Mouse (Mus musculus): ENCODE data around the gene Pafah1b3. TPM values are rescaled to one million over a fixed set of nuclear protein-coding genes. Genes with fewer than 3 reads are reported as not detected.

The Pafah1b3 gene
- polyA plus RNA-seq, 1 experiment, result 62.9 TPM

GRCm38 (mm10) chr7:25293191-25293739 lies 4.5 kb downstream of the Pafah1b3 start:
- H3K4me3 ChIP-seq (ENCODE audit: extremely low read depth, insufficient read depth, insufficient read length), result no peak overlapping the region
- DNase-seq (ENCODE audit: low read depth in 1 of 2, low spot score in 2 of 2), result no peak
- H3K27ac ChIP-seq (ENCODE audit: insufficient read depth, low read length), result no peak overlapping the region
- peaks cover 7% of the 10 kb centered on the region for H3K4me1 ChIP-seq (ENCODE audit: control insufficient read depth, insufficient read depth, insufficient read length)
- H3K27me3 ChIP-seq (ENCODE audit: control insufficient read depth, insufficient read depth, low read length), result no peaks in the 10 kb centered on the region
- peaks cover 45% of the 10 kb centered on the region for H3K36me3 ChIP-seq (ENCODE audit: control insufficient read depth, insufficient read depth, low read length)
- no peak for TF ChIP-seq CTCF (IDR thresholded peaks at IDR 0.05; ENCODE audit: extremely low read depth, insufficient read depth, insufficient read length, insufficient replicate concordance)
- no peak for TF ChIP-seq POLR2A (IDR thresholded peaks at IDR 0.05; ENCODE audit: low read depth, low read length)
- whole genome bisulfite sequencing, result 95% methylated on average over 10 of the region's 10 CpGs

- Histone ChIP-seq H3K4me1 (ENCODE audit: control insufficient read depth, insufficient read depth, insufficient read length) (peaks cover 7% of the 10 kb centered on the region), H3K4me3 (ENCODE audit: extremely low read depth, insufficient read depth, insufficient read length) (no peak overlapping the region), H3K27me3 (ENCODE audit: control insufficient read depth, insufficient read depth, low read length) (no peaks in the 10 kb centered on the region), H3K36me3 (ENCODE audit: control insufficient read depth, insufficient read depth, low read length) (peaks cover 57% of the 10 kb centered on the region), H3K27ac (ENCODE audit: insufficient read depth, low read length) (no peak overlapping the region)
- WGBS, result 82% methylated on average over 7 of the region's 7 CpGs
- no peak for DNase-seq (ENCODE audit: low read depth in 1 of 2, low spot score in 2 of 2)
- TF ChIP-seq CTCF (IDR thresholded peaks at IDR 0.05; ENCODE audit: extremely low read depth, insufficient read depth, insufficient read length, insufficient replicate concordance) (no peak), POLR2A (IDR thresholded peaks at IDR 0.05; ENCODE audit: low read depth, low read length) (no peak)
Observed at GRCm38 (mm10) chr7:25292107-25292506, 5.7 kb downstream of the Pafah1b3 start.

GRCm38 (mm10) chr7:25290911-25291310 lies 6.9 kb downstream of the Pafah1b3 start:
- H3K27ac ChIP-seq (ENCODE audit: insufficient read depth, low read length), result no peak overlapping the region
- H3K4me1 ChIP-seq (ENCODE audit: control insufficient read depth, insufficient read depth, insufficient read length), result peaks cover under 1% of the 10 kb centered on the region; the same call in 1 of the 2 replicates
- H3K4me3 ChIP-seq (ENCODE audit: extremely low read depth, insufficient read depth, insufficient read length), result no peak overlapping the region
- 85% methylated on average over 2 of the region's 2 CpGs for WGBS
- no peaks in the 10 kb centered on the region for H3K27me3 ChIP-seq (ENCODE audit: control insufficient read depth, insufficient read depth, low read length)
- no peak for DNase-seq (ENCODE audit: low read depth in 1 of 2, low spot score in 2 of 2)
- peaks cover 66% of the 10 kb centered on the region for H3K36me3 ChIP-seq (ENCODE audit: control insufficient read depth, insufficient read depth, low read length)
- TF ChIP-seq CTCF (IDR thresholded peaks at IDR 0.05; ENCODE audit: extremely low read depth, insufficient read depth, insufficient read length, insufficient replicate concordance) (no peak), POLR2A (IDR thresholded peaks at IDR 0.05; ENCODE audit: low read depth, low read length) (no peak)

- Histone ChIP-seq H3K36me3 (ENCODE audit: control insufficient read depth, insufficient read depth, low read length) (peaks cover 71% of the 10 kb centered on the region), H3K4me1 (ENCODE audit: control insufficient read depth, insufficient read depth, insufficient read length) (no peaks in the 10 kb centered on the region), H3K27ac (ENCODE audit: insufficient read depth, low read length) (no peak overlapping the region), H3K4me3 (ENCODE audit: extremely low read depth, insufficient read depth, insufficient read length) (no peak overlapping the region), H3K27me3 (ENCODE audit: control insufficient read depth, insufficient read depth, low read length) (no peaks in the 10 kb centered on the region)
- TF ChIP-seq POLR2A (IDR thresholded peaks at IDR 0.05; ENCODE audit: low read depth, low read length) (no peak), CTCF (IDR thresholded peaks at IDR 0.05; ENCODE audit: extremely low read depth, insufficient read depth, insufficient read length, insufficient replicate concordance) (no peak)
- 96% methylated on average over 1 of the region's 1 CpGs for WGBS
- no peak for DNase-seq (ENCODE audit: low read depth in 1 of 2, low spot score in 2 of 2)
Observed at GRCm38 (mm10) chr7:25290463-25290862, 7.3 kb downstream of the Pafah1b3 start.

- Histone ChIP-seq H3K27me3 (ENCODE audit: control insufficient read depth, insufficient read depth, low read length) (no peaks in the 10 kb centered on the region), H3K36me3 (ENCODE audit: control insufficient read depth, insufficient read depth, low read length) (peaks cover 76% of the 10 kb centered on the region), H3K4me1 (ENCODE audit: control insufficient read depth, insufficient read depth, insufficient read length) (no peaks in the 10 kb centered on the region), H3K4me3 (ENCODE audit: extremely low read depth, insufficient read depth, insufficient read length) (no peak overlapping the region), H3K27ac (ENCODE audit: insufficient read depth, low read length) (no peak overlapping the region)
- 98% methylated on average over 3 of the region's 3 CpGs for WGBS
- TF ChIP-seq POLR2A (IDR thresholded peaks at IDR 0.05; ENCODE audit: low read depth, low read length) (no peak), CTCF (IDR thresholded peaks at IDR 0.05; ENCODE audit: extremely low read depth, insufficient read depth, insufficient read length, insufficient replicate concordance) (no peak)
- no peak for DNase-seq (ENCODE audit: low read depth in 1 of 2, low spot score in 2 of 2)
Observed at GRCm38 (mm10) chr7:25289925-25290324, 7.9 kb downstream of the Pafah1b3 start.

- peaks cover 4% of the 10 kb centered on the region; the same call in 1 of the 2 replicates for H3K4me1 ChIP-seq (ENCODE audit: control insufficient read depth, insufficient read depth, insufficient read length)
- 93% methylated on average over 3 of the region's 3 CpGs for WGBS
- TF ChIP-seq CTCF (IDR thresholded peaks at IDR 0.05; ENCODE audit: extremely low read depth, insufficient read depth, insufficient read length, insufficient replicate concordance), result no peak
- TF ChIP-seq POLR2A (IDR thresholded peaks at IDR 0.05; ENCODE audit: low read depth, low read length), result no peak
- no peaks in the 10 kb centered on the region for H3K27me3 ChIP-seq (ENCODE audit: control insufficient read depth, insufficient read depth, low read length)
- peaks cover 77% of the 10 kb centered on the region for H3K36me3 ChIP-seq (ENCODE audit: control insufficient read depth, insufficient read depth, low read length)
- no peak for DNase-seq (ENCODE audit: low read depth in 1 of 2, low spot score in 2 of 2)
- no peak overlapping the region for H3K4me3 ChIP-seq (ENCODE audit: extremely low read depth, insufficient read depth, insufficient read length)
- no peak overlapping the region for H3K27ac ChIP-seq (ENCODE audit: insufficient read depth, low read length)
Observed at GRCm38 (mm10) chr7:25288721-25289120, 9.1 kb downstream of the Pafah1b3 start.

GRCm38 (mm10) chr7:25288011-25288410 lies 9.8 kb downstream of the Pafah1b3 start:
- Histone ChIP-seq H3K27ac (ENCODE audit: insufficient read depth, low read length) (no peak overlapping the region), H3K4me3 (ENCODE audit: extremely low read depth, insufficient read depth, insufficient read length) (no peak overlapping the region), H3K4me1 (ENCODE audit: control insufficient read depth, insufficient read depth, insufficient read length) (peaks cover 8% of the 10 kb centered on the region; the same call in 1 of the 2 replicates), H3K36me3 (ENCODE audit: control insufficient read depth, insufficient read depth, low read length) (peaks cover 73% of the 10 kb centered on the region), H3K27me3 (ENCODE audit: control insufficient read depth, insufficient read depth, low read length) (no peaks in the 10 kb centered on the region)
- no peak for TF ChIP-seq POLR2A (IDR thresholded peaks at IDR 0.05; ENCODE audit: low read depth, low read length)
- no peak for TF ChIP-seq CTCF (IDR thresholded peaks at IDR 0.05; ENCODE audit: extremely low read depth, insufficient read depth, insufficient read length, insufficient replicate concordance)
- DNase-seq (ENCODE audit: low read depth in 1 of 2, low spot score in 2 of 2), result no peak
- WGBS, result 97% methylated on average over 12 of the region's 12 CpGs

Data from spleen, adult 2 months (tissue).